Mouse (Mus musculus) cerebellum, adult 9-10 months (tissue): ENCODE results near the gene Casc1.

Experiments used
- DNase-seq: peaks from one replicate; pipeline ENCODE4 v3.0.0; 2022

Gene Casc1

DNA sequence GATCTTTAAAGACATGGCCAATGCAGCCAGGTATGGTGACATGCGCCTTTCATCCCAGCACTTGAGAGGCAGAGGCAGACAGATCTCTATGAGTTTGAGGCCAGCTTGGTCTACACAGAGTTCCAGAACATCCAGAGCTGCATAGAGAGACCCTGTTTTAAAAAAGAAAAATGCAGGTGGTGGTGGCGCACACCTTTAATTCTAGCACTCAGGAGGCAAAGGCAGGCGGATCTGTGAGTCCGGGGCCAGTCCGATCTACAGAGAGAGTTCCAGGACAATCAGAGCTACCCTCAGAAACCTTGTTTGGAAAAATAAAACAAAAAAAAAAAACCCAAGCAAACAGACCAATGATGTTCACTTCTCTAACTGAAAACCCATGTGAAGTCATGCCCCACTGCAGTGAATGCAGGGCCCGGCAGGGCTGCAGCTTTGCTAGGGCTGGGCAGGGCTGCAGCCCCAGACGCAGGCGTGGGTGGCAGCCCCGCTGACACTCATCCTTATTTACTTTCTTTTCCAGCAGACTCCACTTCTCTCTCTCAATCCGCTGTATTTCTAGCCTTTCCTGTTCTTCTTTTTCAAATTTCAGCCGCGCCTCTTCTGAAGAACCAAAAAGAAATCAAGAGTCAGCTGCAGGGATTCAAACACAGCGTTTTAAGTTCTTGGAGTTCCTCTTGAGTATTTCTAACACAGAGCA lies 8.2 kb downstream of the Casc1 start:
- DNase-seq, result no peak

- no peak for DNase-seq
These were observed 12.7 kb downstream of the Casc1 start for GRCm38 (mm10) chr6:145197949-145198686.

GRCm38 (mm10) chr6:145193446-145193845 lies 17.4 kb downstream of the Casc1 start:
- no peak for DNase-seq

GRCm38 (mm10) chr6:145193038-145193437 lies 17.8 kb downstream of the Casc1 start:
- no peak for DNase-seq

GRCm38 (mm10) chr6:145187093-145188088 lies 23.4 kb downstream of the Casc1 start:
- DNase-seq, result peak; percentile 53

GRCm38 (mm10) chr6:145186096-145186495 lies 24.7 kb downstream of the Casc1 start:
- DNase-seq, result no peak

- DNase-seq, result no peak
These were observed 28.8 kb downstream of the Casc1 start for GRCm38 (mm10) chr6:145182044-145182443.

DNA sequence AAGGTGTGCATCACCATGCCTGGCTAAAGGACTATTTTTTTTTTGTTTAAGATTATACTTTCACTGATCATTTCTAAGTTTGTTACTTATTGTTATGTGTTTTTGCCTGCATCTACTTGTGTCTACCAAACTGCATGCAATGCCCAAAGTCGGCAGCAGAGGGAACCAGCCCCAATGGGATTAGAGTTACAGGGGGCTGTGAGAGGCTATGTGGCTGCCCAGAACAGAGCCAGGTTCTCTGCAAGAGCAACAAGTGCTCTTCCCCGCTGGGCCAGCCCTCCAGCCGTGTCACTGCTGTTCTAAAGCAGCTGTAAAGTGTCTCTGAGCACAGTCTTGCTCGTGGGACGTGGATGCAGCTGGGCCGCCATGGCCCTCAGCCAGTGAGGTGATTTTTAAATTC lies 31.1 kb downstream of the Casc1 start:
- DNase-seq, result peak; percentile 17

- no peak for DNase-seq
These were observed 34.3 kb downstream of the Casc1 start for GRCm38 (mm10) chr6:145176474-145176873.

- no peak for DNase-seq
These were observed 35.2 kb downstream of the Casc1 start for GRCm38 (mm10) chr6:145175571-145175981.

DNA sequence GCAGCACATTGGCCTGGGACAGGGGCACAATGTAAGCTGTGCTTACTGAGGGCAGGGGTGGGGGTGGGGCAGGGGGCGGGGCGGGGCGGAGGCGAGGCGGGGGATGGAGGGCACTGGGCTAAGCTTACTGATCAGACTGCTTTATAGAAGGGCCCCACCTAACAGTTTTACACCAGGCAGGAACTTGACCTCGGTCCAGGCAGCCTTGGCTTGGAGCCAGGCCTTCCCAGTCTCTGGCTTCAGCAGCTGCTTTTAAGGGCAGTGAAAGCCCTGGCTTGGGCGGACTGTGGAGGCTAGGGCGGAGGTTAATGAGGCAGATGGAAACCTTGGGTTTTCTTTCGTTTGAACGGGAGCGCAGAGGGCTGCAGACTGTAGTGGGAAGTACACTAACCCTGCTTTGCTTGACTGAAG lies 37.0 kb downstream of the Casc1 start:
- no peak for DNase-seq

- no peak for DNase-seq
These were observed 38.8 kb downstream of the Casc1 start for GRCm38 (mm10) chr6:145171892-145172606.

- DNase-seq, result no peak
These were observed 50.2 kb downstream of the Casc1 start for GRCm38 (mm10) chr6:145160581-145160980.

GRCm38 (mm10) chr6:145158619-145159018 lies 52.2 kb downstream of the Casc1 start:
- no peak for DNase-seq

GRCm38 (mm10) chr6:145149054-145149453 lies 61.8 kb downstream of the Casc1 start:
- DNase-seq, result no peak

DNA sequence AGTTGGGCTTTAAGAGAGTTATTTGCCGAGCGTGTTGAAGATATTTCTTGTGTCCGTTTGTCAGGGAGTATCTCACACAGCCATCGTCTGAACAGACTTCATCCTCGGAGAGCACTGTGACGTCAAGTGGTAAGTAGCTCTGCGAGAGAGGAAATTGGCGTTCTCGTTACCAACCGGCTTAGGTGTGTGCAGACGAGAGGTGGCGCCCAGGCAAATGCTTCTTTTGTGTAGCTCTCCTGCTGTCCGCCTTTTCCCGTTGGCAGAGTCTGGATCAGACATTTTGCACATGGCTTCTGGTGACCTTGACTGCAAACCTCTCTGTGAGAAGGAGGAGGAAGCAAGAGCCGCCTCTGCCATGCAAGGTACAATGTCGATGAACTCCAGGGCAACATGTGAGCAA lies 63.1 kb downstream of the Casc1 start:
- no peak for DNase-seq

GRCm38 (mm10) chr6:145145173-145145572 lies 65.6 kb downstream of the Casc1 start:
- DNase-seq, result no peak

GRCm38 (mm10) chr6:145141827-145142226 lies 69.0 kb downstream of the Casc1 start:
- no peak for DNase-seq

GRCm38 (mm10) chr6:145140706-145141105 lies 70.1 kb downstream of the Casc1 start:
- DNase-seq, result no peak

DNA sequence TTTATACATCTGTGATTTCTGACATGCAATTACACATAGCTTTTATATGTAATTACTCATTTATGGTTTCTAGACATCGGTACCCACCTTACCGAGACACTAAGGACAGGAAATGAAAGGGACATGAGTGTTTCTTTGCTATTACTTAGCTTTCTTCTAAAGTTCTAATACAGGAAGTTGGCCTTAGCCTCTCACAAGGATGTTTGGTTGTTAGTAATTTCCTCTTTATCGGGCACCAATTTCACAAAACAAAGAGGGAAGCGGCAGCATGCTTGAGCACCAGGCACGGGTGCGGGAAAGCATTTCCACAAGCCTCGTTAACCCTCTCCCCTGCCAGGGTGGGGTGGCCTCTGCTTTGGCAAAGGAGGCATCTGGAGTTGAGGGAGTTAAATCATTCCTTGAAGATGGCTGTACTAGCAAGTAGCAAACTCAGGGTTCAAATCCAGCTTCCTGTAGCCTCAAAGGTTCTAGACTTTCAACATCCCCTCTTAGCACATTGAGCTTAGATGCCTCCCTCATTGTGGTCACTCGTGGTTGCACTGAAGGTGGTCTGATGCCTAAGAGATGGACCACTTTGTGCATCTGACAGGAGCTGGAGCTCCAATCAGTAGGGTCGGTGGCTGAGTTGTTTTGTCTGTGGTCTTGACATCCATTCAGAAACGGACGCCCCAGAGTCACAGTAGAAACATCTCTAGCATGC lies 70.9 kb downstream of the Casc1 start:
- no peak for DNase-seq

DNA sequence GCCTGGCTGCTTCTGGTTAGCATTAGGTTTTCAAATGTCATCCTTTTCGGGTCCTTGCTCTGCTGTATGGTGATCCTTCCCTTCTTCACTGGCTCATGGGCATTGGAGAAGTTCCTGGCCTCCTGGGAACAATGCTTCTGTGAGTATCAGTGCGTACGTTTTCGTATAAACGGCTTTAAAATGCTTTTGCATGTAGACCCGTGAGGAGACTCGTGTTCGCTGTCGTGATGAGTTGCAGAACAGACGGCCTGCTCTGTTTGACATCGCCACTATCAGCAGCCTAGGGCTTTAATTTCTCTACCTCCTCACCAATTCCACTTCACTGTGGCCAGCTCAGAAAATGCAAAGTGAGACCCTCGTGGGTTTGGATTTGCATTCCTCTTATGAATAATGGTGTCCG lies 71.6 kb downstream of the Casc1 start:
- no peak for DNase-seq

- no peak for DNase-seq
These were observed 74.0 kb downstream of the Casc1 start for GRCm38 (mm10) chr6:145136831-145137230.
